Mouse (Mus musculus) erythroblast, embryonic 14.5 days (primary cell): ENCODE measurements around the gene Edem1.

ENCODE experiments used
- GATA1 ChIP-seq: IDR thresholded peaks from 2 replicates; pipeline ENCODE4 v1.6.1; 2012; ENCODE audit warnings: low read length, inconsistent platforms, mixed read lengths
- TAL1 ChIP-seq: IDR thresholded peaks from 3 replicates; pipeline ENCODE4 v1.6.1; 2012; ENCODE audit warnings: low read length, inconsistent platforms, mixed read lengths

GRCm38 (mm10) chr6:108796706-108797105, 31.7 kb upstream of the Edem1 start:
- TF ChIP-seq TAL1 (no peak), GATA1 (no peak)
